Mouse (Mus musculus) heart, postnatal 0 days (tissue): Measurements from ENCODE around the gene Arrb2.

Source experiments
- CTCF ChIP-seq: IDR thresholded peaks from 2 replicates; pipeline ENCODE4 v1.5.1; 2016; ENCODE audit warnings: antibody characterized with exemption, control low read depth, low read depth
- EP300 ChIP-seq: IDR thresholded peaks from 2 replicates; pipeline ENCODE4 v1.6.1; 2016; ENCODE audit warnings: antibody characterized with exemption, low read depth

- no peak for TF ChIP-seq CTCF
- TF ChIP-seq EP300 = no peak
These were observed 19.8 kb upstream of the Arrb2 start for GRCm38 (mm10) chr11:70412591-70412990.
